Mouse (Mus musculus) retina, postnatal 7 days (tissue): ENCODE measurements around the gene Hnrnpk.
"Not testable (repeated sequence)": the region's sequence is repeated elsewhere in the genome, so short reads cannot be mapped to it uniquely, and the experiment has no call there.

Experiments
- DNase-seq: peaks from one replicate; pipeline ENCODE4 v3.0.0-alpha.2; 2012; ENCODE audit warnings: low read depth, low spot score

Gene Hnrnpk

DNA sequence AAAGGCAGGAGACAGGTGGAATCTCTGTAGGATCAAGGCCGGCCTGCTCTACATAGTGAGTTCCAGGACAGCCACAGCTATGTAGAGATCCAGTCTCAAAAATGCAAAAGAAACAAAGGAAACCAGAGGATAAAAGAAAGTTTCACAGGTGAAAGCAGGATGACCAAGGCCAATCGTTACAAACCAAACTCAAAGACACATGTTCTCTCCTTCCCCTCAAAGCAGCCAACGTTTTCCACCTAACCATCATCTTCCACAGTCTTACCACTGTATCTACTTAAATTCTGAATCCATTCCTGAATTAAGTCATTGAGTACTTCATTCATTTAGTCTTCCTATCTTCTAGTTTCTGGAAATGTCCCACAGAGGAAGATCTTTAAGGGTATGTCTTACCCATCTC lies 14.8 kb downstream of the Hnrnpk start:
- no peak for DNase-seq

DNA sequence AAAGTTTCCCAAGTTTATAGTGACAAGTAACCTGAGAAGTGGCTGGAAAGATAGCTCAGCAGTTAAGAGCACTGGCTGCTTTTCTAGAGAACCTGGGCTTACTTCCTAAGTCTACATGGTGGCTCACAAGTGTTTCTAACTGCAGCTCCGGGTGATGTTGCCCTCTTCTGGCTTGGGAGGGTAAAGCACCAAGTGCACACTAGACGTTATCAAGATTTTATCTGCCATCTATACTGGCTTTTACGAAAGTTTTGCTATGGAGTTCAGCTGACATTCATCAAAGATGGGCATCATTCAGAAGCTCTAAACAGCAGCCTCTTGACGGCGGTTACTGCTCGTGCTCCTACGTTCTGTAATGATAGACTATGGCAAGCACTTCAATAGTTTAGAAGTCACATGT lies 15.2 kb downstream of the Hnrnpk start:
- DNase-seq = peak; percentile 33

DNA sequence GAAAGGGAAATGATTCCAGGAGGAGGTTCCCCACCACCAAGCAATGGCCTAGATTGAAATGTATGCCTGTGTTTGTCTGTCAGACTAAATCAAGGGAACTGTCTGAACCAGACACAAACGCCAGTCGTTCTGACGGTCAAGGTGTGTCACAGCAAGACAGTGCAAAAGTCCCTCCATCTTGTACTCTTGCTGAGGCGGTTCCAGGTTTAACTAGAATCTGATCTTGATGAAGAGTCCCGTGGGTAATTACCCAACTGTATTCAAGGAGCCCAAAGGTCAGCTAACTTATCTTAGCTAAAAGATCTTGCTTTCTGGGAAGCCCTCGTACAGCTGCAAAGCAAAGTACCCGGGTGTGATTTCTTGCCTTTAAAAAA lies 17.6 kb downstream of the Hnrnpk start:
- DNase-seq = no peak

DNA sequence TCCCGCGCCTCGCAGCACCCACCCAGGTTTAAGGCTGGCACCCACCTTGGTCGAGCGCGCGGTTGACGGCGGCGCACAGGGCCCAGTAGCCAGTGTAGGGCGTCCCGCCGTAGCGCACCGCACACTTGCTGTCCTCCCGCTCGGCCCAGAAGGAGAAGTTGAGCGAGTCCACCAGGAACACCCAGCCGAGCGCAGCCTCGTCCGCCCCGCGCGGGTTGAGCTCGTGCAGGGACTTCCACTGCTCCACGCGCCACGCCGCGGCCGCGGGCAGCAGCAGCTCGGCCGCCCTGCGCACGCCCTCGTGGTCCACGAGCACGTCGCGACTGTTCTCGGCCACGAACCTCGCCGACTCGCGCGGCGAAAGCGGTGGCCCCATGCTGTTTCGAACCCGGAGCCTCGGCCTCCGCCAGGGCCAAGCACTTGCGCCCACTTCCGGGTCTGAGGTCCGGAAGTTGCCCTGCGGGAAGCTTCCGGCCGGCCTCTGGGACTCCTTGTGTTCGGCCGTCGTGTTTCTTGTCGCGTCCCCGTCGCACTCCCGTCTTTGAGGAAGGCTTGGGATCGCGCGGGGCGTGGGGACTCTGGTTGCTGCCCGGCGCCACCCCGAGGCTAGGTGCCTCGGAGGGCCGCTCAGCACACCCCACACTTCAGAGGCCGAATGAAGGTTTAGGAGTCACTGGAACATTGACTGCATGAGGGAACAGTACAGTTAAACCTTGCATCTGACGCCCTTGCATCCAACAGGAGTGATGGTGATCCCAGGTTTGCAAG lies 18.2 kb downstream of the Hnrnpk start, which contains the start of gene 2210016F16Rik:
TSS of gene 2210016F16Rik (minus strand) at position 447 of the 768 bp plus-strand sequence.
- peak; percentile 43 for DNase-seq

DNA sequence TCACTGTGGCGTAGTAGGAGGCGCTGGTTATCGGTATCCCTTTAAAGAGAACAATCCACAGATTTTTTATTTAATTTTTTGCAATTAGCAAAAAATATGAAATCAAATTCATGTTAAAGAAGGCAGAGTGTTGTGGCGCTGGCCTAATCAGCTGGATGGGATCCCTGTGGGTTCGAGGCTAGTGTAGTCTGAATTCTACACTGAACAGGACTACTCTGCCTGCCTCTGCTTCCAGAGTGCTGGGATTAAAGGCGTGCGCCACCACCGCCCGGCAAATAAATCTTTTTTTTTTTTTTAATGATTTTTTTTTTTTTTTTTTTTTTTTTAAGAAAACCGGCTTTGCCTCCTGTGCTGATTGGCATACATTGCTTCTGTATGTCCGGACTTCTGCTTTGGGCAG lies 18.8 kb downstream of the Hnrnpk start:
- DNase-seq = no peak

DNA sequence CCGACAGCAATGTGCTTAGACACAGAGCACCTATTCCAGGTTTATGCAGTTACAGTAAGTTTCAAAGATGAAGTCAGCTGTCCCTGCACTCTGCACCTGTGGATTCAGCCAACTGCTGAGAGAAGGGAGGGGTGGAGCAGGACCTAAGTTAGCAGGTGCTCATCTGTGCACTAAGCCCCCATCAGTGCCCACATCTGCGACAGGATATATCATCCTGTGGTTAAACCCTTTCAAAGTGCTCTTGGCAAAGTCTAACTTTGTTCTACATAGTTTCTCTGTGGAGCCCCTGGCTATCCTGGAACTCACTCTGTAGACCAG lies 30.0 kb downstream of the Hnrnpk start:
- no peak for DNase-seq

DNA sequence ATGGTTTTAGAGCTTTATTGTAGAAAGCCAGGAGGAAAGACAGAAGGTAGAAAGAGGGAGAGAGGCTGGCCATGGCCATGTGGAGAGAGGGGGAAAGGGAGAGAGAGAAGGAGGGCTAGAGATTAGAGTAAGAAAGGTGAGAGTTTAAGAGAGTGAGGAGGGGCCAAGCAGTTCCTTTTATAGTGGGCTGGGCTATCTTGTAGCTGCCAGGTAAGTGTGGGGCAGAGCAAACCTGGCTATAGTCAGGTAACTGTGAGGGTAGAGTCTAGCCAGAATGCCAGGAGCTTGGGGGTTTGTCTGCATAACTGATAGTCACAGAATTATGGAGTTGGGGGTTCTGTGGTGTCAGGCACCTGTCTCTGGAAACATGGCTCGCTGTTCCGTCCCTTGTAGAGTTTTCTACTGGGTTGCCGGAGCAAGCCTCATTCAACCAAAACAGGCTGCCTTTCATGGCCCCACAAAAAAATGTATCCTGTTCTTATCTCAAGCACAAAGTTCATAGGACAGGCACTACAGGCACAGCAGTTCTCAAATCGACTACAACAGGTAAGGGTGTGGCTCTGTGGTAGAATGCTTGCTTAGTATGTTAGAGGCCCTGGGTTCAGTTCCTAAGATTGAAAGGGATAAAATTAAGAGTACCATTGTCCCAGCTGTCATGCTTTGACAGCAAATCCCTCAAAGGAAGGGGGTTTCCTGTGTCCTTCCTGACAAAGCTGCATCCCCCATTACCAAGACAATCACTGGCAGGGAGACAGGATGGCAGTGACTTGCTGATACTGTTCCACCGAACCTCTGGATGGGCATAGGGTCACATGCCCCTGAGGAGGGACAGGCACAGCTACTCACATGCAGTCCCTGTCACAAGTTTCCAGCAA lies 30.6 kb downstream of the Hnrnpk start:
- no peak for DNase-seq

DNA sequence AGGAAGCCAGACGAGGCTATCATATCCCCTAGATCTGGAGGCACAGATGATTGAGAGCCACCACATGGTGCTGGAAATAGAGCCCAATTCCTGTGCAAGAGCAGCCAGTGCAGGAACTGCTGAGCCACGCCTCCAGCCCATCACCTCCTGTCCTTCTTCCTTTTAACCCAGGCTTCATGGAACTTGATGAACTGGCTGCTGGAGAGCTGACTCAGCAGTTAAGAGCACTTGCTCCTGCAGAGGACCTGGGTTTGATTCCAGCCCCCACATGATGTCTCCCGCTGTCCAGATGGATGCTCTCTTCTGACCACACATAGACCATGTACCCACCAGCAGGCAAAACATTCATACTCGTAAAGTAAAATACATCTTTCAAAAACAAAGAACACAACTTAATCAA lies 34.3 kb downstream of the Hnrnpk start:
- no peak for DNase-seq

DNA sequence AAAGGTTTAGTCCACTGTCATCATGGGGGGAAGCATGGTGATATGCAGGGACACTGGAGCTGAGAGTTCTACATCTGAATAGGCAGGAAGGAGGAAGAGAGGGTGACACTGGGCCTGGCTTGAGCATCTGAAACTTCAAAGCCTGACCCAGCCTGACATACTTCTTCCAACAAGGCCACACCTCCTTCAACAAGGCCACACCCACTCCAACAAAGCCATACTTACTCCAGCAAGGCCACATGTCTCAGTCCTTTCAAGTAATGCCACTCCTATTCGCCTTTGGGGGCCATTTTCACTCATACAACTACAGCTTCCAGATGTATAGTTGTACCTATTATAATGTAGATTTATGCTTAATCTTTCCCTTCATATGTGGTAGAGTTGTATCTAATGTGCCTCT lies 35.5 kb downstream of the Hnrnpk start:
- DNase-seq = no peak

DNA sequence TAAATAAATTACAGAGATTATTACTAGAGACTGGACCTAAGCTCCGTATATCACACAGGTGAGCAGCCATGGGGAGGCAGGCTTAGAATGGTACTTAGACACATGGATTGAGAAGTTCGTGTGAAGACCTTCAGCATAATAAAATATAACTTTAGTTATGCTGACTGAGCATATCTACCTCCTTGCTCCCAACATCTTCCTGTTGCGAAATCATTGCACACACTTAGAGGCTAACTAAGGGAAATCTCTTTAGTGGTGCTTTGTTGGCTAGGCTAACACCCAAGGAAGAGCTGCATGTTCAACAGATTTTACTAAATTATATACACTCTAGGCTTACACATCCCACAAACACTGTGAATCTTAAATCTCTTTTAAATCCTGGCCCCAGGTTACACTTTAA lies 36.8 kb downstream of the Hnrnpk start:
- DNase-seq = no peak

DNA sequence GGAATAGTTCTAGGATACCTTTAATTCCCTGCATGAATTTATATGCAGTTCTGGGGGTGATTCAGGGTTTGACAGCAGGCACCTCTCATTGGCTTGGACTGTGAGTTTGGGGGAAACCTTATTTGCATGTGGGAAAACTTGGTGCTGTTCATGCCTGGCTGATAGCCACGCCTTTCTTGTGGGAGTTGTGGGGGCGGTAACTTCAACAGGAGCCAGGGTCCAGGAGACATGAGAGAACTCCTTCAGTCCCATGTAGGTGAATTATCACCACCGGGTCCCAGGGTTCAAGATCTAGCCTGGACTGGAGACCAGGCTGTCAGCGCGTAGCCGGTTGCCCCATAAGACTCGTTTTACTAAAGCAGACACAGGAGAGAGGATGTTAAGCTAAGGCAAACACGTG lies 38.0 kb downstream of the Hnrnpk start:
- DNase-seq = not testable (repeated sequence)

DNA sequence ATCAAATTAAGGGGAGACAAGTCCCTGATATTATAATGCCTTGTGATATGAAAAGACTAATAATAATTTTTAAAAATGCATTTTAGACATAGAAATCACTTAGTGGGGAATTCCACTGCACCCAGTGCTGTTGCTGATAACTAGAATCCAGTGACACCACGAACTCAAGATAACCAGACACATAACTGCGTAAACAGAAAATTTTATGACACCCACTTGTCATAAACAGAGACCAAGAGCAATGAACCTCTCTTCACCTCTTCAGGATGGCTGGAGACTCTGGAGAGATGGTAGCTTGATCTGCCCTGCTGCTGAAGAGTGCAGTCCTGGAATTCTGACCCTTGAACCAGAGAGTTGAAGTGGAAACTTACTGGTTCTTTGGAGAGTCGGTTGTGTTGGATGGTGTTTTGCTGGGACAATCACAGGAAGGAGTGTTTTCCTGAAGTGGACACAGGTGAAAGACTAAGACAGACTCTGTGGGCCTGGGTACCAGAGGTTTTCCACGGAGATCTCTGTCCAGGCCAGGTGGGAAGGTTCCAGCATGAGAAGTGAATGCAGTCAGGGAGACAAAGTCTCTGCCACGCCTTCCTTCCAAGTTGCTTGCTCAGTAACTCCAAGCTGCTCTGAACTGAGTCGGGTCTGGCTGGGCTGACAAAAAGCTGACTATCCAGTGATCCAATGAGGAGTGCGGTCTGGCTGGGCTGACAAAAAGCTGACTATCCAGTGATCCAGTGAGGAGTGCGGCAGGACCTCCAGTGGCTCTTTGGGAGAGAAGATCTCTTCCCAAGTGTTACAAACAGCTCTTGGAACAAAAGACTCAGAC lies 38.6 kb downstream of the Hnrnpk start:
- DNase-seq = no peak

DNA sequence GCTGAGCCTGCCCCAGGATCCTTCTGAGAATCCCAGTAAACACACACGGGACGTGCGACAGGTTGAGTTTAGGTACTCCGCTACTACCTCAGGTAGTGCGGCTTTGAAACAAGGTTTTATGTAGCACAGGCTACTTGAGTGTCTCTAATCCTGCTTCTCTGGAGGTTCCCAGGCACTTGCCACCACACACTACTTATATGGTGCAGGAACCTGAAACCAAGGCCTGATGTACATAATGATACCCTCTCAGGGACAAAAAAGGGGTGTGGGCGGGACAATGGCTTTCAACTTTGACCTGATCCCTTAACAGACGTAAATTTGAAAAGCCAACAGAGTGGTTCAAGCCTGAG lies 43.9 kb downstream of the Hnrnpk start:
- no peak for DNase-seq

DNA sequence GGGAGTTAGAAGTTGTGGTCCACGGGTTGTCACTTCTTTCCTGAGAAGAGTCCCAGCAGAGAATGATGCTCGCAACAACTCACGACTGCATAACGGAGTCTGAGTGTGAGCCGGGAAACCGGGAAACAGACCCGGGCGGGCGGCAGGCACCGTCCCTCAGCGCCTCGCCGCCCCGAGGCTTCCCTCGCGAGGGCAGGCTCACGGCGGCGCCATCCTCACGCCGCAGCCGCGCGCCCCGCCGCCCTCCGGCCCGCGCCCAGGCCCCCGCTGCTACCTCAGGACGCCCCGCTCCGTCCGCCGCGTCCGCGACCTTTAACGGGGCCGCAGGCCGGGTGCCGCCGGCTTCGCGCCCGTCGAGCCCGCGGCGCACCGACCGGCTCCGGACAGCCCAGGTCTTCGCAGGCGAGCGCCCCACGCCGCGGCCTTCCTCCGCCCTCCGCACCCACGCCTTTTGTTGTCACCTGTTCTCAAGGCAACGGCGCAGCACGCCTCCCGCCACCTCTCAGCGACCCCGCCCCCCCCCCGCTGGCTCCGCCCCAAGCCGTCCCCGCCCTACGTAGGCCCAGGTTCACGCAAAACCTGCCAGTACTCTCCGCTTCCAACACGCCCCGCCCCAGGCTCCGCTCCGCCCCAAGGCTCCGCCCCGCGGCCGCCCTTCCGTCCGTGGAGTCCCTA lies 44.4 kb downstream of the Hnrnpk start, which contains the start of gene Kif27:
TSS of gene Kif27 (minus strand) at position 494 of the 675 bp plus-strand sequence.
- DNase-seq = peak; percentile 82

DNA sequence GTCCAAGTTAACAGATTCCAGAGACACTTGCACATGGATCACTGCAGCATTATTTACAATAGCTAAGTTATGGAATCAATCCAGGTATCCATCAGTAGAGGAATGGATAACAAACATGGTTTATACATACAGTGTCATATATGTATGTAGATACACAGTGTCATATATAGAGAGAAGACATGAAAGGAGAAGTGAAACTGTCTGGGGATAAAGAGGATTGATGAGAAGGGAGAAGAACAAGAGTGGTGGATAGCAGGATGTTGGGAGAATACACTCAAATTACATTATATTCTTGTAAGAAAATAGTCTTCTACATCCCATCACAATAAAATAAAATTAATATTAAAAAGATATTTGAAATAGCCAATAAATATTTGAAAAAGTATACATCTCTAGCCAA lies 50.1 kb downstream of the Hnrnpk start:
- no peak for DNase-seq

DNA sequence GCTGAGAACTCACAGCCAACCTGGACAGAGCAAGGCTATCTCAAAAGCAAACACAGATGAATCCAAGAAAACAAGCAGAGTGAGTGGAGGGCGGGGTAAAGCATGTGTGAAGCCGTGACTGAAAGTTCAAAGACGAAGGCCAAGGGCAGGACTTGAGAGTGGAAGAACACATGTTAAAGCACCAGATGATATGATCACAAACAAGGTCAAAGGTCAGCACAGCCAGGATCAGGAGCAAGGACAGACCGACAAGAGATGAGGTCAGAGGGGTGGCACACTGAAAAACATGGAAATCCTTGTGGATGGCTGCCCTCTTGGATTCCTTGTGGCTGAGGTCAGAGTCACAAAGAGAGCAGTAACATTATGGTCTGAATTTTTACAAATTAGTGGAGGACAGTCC lies 52.5 kb downstream of the Hnrnpk start:
- DNase-seq = no peak

DNA sequence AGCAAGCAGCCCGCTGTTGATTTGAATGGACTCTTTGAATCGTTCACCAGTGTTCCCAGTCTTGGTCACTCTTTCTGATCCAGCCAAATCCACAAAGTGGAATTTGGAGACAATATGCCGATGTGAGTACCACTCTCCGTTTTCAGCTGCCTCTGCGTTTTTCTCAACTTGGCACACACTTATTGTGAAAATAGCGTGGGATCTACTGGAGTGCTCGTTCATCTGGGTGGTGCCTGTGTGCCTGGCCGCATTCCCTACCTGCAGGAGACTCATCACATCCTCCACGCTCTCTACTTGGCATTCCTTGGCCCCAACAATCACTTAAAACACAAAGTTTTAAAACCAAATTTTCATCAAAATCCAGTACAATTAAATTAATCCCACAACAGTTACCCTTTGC lies 58.6 kb downstream of the Hnrnpk start:
- DNase-seq = no peak
